Mouse (Mus musculus) E14TG2a.4 (cell line): ENCODE data around the gene Arhgef7.

Source experiments
- CTCF ChIP-seq: conservative IDR thresholded peaks from 2 replicates; pipeline ENCODE4 v1.5.1; 2014; ENCODE audit warnings: low read length
- NANOG ChIP-seq: IDR thresholded peaks from 2 replicates; pipeline ENCODE4 v1.6.1; 2014; ENCODE audit warnings: borderline replicate concordance, low read length, mixed read lengths
- POU5F1 ChIP-seq: IDR thresholded peaks from 2 replicates; pipeline ENCODE4 v1.6.1; 2014; ENCODE audit warnings: low read length, borderline replicate concordance

DNA sequence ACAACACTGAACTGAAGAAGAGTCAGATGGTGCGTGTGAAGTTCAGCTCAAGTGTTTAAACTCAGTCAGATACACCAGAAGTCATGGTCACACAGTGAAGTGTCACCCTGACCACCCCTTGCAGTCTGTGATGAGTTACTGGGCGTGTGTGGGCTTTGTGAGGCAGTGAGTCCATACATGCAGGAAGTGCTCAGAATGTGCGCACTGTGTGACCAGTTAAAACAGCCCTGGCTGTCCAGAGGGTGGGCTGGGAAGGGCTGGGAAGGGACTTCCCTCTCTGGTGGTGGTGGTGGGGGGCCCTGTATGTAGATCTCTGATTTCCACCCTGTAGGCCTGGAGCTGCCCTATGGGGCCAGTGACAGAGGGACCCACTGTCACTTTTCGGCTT, 71.0 kb downstream of the Arhgef7 start:
- no peak for TF ChIP-seq CTCF
- TF ChIP-seq NANOG = no peak
- no peak for TF ChIP-seq POU5F1
